Mouse (Mus musculus): Measurements from ENCODE around the gene Hibch. TPM values are rescaled to one million over a fixed set of nuclear protein-coding genes. Genes with fewer than 3 reads are reported as not detected.
"Not testable (repeated sequence)": the region's sequence is repeated elsewhere in the genome, so short reads cannot be mapped to it uniquely, and the experiment has no call there.

The Hibch gene
- polyA plus RNA-seq, 1 experiment: 23.9 TPM

GRCm38 (mm10) chr1:52864220-52864619 is 19.5 kb downstream of the Hibch start:
- no peak overlapping the region for H3K27ac ChIP-seq (ENCODE audit: insufficient read depth, low read length)
- no peak overlapping the region for H3K4me3 ChIP-seq (ENCODE audit: insufficient read depth, low read length)
- no peaks in the 10 kb centered on the region for H3K4me1 ChIP-seq (ENCODE audit: control insufficient read depth, insufficient read depth, low read length)
- TF ChIP-seq CTCF (IDR thresholded peaks at IDR 0.05; ENCODE audit: borderline replicate concordance, insufficient read depth, low read length): no peak
- no peak for TF ChIP-seq POLR2A (IDR thresholded peaks at IDR 0.05; ENCODE audit: low read depth, low read length)

DNA sequence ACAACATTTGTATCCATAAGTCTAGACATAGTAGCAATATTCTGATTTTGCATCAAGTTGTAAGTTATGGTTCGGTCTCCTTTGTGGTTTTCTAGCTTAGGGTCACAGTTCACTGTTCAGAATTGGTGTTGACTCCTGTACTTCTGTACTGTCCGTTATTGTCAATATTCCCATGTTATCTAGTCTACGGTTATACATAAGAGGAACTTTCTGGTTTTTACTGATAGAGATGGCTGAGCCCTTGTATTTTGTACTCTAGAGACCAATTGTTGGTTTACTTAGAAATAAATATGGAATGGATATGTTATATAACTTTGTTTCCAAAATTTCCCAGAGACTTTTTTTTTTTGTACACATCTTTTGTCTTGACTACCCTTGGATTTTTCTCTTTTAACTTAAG is 21.3 kb downstream of the Hibch start:
- no peak overlapping the region for H3K27ac ChIP-seq (ENCODE audit: insufficient read depth, low read length)
- TF ChIP-seq POLR2A (IDR thresholded peaks at IDR 0.05; ENCODE audit: low read depth, low read length) (no peak), CTCF (IDR thresholded peaks at IDR 0.05; ENCODE audit: borderline replicate concordance, insufficient read depth, low read length) (no peak)
- H3K4me1 ChIP-seq (ENCODE audit: control insufficient read depth, insufficient read depth, low read length): no peaks in the 10 kb centered on the region
- no peak overlapping the region for H3K4me3 ChIP-seq (ENCODE audit: insufficient read depth, low read length)

DNA sequence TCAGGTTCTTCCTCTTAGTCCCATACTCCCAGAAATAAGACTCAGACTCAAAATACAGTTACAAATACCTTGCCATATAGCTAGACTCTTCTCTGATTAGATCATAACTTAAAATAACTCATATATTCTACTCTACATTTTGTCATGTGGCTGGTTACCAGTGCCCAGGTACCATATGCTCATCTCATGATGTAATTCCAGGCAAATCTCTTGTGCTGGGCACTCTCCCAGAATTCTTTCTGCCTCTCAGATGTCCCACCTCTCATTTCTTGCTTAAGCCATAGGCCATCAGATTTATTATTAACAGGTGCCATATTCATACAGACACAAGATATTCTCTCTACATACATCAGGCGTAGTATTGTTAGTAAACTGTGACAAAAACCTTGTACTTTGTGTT is 23.1 kb downstream of the Hibch start:
- TF ChIP-seq POLR2A (IDR thresholded peaks at IDR 0.05; ENCODE audit: low read depth, low read length): no peak
- TF ChIP-seq CTCF (IDR thresholded peaks at IDR 0.05; ENCODE audit: borderline replicate concordance, insufficient read depth, low read length): no peak
- Histone ChIP-seq H3K4me3 (ENCODE audit: insufficient read depth, low read length) (no peak overlapping the region), H3K27ac (ENCODE audit: insufficient read depth, low read length) (no peak overlapping the region), H3K4me1 (ENCODE audit: control insufficient read depth, insufficient read depth, low read length) (no peaks in the 10 kb centered on the region)

DNA sequence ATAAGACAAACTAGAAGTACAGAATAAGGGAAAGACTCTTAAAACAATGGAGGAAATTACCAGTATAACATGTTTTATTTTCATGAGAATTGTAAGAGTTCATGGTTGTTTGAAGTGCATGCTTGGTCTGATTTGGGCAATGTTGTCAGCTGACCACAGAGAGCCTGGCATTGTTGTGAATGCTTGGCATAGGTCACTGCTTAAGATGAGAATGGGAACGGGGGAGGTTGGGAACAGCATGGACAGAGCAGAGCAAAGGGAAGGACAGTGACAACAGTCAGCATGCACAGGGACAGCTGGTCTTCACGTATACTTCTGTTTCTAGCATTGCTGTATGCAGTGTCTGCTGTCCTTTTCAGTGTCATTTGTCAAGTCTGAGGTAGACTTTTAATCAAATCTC is 39.5 kb downstream of the Hibch start:
- TF ChIP-seq POLR2A (IDR thresholded peaks at IDR 0.05; ENCODE audit: low read depth, low read length): no peak
- TF ChIP-seq CTCF (IDR thresholded peaks at IDR 0.05; ENCODE audit: borderline replicate concordance, insufficient read depth, low read length): no peak
- no peak overlapping the region for H3K4me3 ChIP-seq (ENCODE audit: insufficient read depth, low read length)
- H3K27ac ChIP-seq (ENCODE audit: insufficient read depth, low read length): no peak overlapping the region
- no peaks in the 10 kb centered on the region for H3K4me1 ChIP-seq (ENCODE audit: control insufficient read depth, insufficient read depth, low read length)

- H3K4me1 ChIP-seq (ENCODE audit: control insufficient read depth, insufficient read depth, low read length): no peaks in the 10 kb centered on the region
- no peak for TF ChIP-seq POLR2A (IDR thresholded peaks at IDR 0.05; ENCODE audit: low read depth, low read length)
- no peak for TF ChIP-seq CTCF (IDR thresholded peaks at IDR 0.05; ENCODE audit: borderline replicate concordance, insufficient read depth, low read length)
Measured at GRCm38 (mm10) chr1:52909783-52910182, 65.1 kb downstream of the Hibch start.

GRCm38 (mm10) chr1:52916655-52917054 is 71.9 kb downstream of the Hibch start:
- TF ChIP-seq CTCF (IDR thresholded peaks at IDR 0.05; ENCODE audit: borderline replicate concordance, insufficient read depth, low read length): no peak
- no peak for TF ChIP-seq POLR2A (IDR thresholded peaks at IDR 0.05; ENCODE audit: low read depth, low read length)
- no peaks in the 10 kb centered on the region for H3K4me1 ChIP-seq (ENCODE audit: control insufficient read depth, insufficient read depth, low read length)
- no peak overlapping the region for H3K27ac ChIP-seq (ENCODE audit: insufficient read depth, low read length)
- no peak overlapping the region for H3K4me3 ChIP-seq (ENCODE audit: insufficient read depth, low read length)

More at GRCm38 (mm10) chr1:52909783-52910182, 65.1 kb downstream of the Hibch start:
- Histone ChIP-seq H3K27ac (ENCODE audit: insufficient read depth, low read length) (no peak overlapping the region), H3K4me3 (ENCODE audit: insufficient read depth, low read length) (no peak overlapping the region)

DNA sequence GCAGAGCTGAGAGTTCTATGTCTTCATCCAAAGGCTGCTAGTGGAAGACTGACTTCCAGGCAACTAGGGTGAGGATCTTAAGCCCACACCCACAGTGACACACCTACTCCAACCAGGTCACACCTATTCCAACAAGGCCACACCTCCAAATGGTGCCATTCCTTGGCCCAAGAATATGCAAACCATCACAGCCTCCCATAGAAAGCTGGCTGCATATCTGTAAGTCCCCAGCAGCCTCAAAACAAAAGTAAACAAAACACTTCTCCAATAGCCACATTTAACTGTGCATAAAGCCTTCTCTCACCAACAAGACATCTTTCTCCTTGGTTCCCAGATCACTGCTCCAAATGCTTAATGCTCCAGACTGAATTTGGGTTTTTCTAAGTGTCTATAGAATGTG is 74.2 kb downstream of the Hibch start:
- H3K4me1 ChIP-seq (ENCODE audit: control insufficient read depth, insufficient read depth, low read length); H3K4me3 ChIP-seq (ENCODE audit: insufficient read depth, low read length); H3K27ac ChIP-seq (ENCODE audit: insufficient read depth, low read length): not testable (repeated sequence)

- H3K4me1 ChIP-seq (ENCODE audit: control insufficient read depth, insufficient read depth, low read length); H3K27ac ChIP-seq (ENCODE audit: insufficient read depth, low read length); H3K4me3 ChIP-seq (ENCODE audit: insufficient read depth, low read length): not testable (repeated sequence)
Measured at GRCm38 (mm10) chr1:52924482-52924881, 79.8 kb downstream of the Hibch start.

DNA sequence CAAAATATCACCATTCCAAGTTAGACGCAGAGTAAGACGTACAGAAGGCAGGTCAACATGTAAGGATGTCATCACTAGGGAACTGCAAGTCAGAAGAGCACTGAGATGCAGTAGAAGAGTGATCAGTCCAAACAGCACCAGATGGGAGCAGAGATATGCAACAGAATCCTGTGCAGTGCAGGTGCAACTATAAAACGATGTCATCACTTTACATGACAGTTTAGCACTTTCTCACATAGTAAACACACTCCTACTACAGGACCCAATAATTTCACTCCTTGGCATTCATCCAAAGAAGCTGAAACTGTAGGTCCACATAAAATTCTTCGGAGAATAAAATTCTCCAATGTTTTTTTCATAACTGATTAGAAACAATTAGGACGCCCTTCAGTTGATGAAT is 89.8 kb downstream of the Hibch start:
- H3K4me3 ChIP-seq (ENCODE audit: insufficient read depth, low read length): no peak overlapping the region
- H3K4me1 ChIP-seq (ENCODE audit: control insufficient read depth, insufficient read depth, low read length): no peaks in the 10 kb centered on the region
- no peak overlapping the region for H3K27ac ChIP-seq (ENCODE audit: insufficient read depth, low read length)
- TF ChIP-seq CTCF (IDR thresholded peaks at IDR 0.05; ENCODE audit: borderline replicate concordance, insufficient read depth, low read length) (no peak), POLR2A (IDR thresholded peaks at IDR 0.05; ENCODE audit: low read depth, low read length) (no peak)

- H3K4me1 ChIP-seq (ENCODE audit: control insufficient read depth, insufficient read depth, low read length): no peaks in the 10 kb centered on the region
- no peak for TF ChIP-seq CTCF (IDR thresholded peaks at IDR 0.05; ENCODE audit: borderline replicate concordance, insufficient read depth, low read length)
- no peak for TF ChIP-seq POLR2A (IDR thresholded peaks at IDR 0.05; ENCODE audit: low read depth, low read length)
- no peak overlapping the region for H3K4me3 ChIP-seq (ENCODE audit: insufficient read depth, low read length)
- H3K27ac ChIP-seq (ENCODE audit: insufficient read depth, low read length): no peak overlapping the region
Measured at GRCm38 (mm10) chr1:52939021-52939420, 94.3 kb downstream of the Hibch start.

DNA sequence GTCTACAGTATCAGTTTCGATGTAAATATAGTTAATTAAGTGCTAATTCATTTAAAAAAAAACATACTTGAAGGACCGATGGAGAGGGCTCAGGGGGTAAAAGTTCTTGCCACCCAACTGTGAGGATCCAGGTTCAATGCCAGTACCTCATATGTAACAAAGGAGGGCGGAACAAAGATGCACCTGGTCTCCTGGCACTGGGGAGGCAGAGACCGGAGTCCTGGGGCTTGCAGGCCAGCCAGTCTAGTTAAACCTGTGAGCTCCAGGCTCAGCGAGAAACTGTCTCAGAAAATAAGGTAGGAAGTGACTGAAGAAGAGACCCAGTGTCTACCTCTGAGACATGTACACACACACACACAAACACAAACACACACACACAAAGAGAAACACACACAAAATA is 103.2 kb downstream of the Hibch start:
- Histone ChIP-seq H3K27ac (ENCODE audit: insufficient read depth, low read length) (no peak overlapping the region), H3K4me1 (ENCODE audit: control insufficient read depth, insufficient read depth, low read length) (peaks cover 2% of the 10 kb centered on the region; the same call in 1 of the 2 replicates), H3K4me3 (ENCODE audit: insufficient read depth, low read length) (no peak overlapping the region)
- TF ChIP-seq CTCF (IDR thresholded peaks at IDR 0.05; ENCODE audit: borderline replicate concordance, insufficient read depth, low read length) (no peak), POLR2A (IDR thresholded peaks at IDR 0.05; ENCODE audit: low read depth, low read length) (no peak)

Measured in embryonic fibroblast, embryonic 13.5 days (primary cell).